Mouse (Mus musculus): Measurements from ENCODE around the gene Fau. TPM values are rescaled to one million over a fixed set of nuclear protein-coding genes. Genes with fewer than 3 reads are reported as not detected.

Fau gene
- total and polyA plus RNA-seq, 3 experiments: 2,413 to 2,967 TPM; not detected in 1

DNA sequence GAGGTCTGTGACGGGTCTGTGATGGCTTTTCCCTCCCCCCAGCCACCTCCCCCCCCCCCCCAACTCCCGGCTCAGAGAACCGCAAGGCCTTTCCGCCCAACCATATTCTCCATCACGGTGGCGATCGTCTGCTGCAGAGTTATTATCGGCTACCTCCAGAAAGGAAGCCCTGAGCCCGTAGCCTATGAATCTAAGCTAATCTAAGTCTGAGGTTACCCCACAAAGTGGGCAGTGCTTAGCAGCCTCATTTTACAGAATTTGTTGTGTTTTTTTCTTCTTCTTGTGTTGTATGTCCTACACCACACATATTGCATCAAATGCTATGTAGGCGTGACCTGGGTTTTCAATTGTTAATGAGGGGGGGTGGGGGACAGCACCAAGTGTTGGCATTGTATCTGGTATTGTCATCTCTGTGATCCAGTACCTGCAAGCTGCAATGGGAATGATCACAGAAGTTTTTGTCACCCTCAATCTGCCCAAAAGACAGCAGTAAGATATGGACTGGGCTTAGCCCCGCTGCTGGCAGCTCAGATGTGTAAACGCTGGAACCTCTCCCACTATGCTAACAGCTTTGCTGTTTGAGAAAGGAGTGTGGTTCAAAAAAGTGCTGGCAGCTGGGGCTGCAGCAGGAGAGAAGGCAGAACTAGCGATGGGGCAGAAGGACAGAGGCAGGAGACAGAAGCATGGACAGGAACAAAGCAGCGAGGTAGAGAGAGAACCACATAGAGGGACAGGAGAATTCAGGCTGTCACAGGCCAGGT, 26.9 kb upstream of the Fau start:
- Histone ChIP-seq H3K36me3 (ENCODE audit: control insufficient read depth in 1 of 2, insufficient read depth in 2 of 2, low read length in 2 of 2) (peaks cover 0 to 4% of the 10 kb centered on the region in 2 experiments; a peak in 1 of 4 replicates), H3K9me3 (replicated peaks; ENCODE audit: insufficient read depth, low read length) (no peaks in the 10 kb centered on the region), H3K27ac (ENCODE audit: control insufficient read depth, low read depth, low read length) (no peak overlapping the region), H3K4me3 (ENCODE audit: control insufficient read depth in 1 of 2, insufficient read depth in 1 of 2, low read depth in 2 of 2, low read length in 2 of 2) (no peak overlapping the region), H3K27me3 (ENCODE audit: control insufficient read depth in 1 of 2, insufficient read depth in 2 of 2, low read length in 2 of 2) (peaks cover 2% of the 10 kb centered on the region in 2 experiments; a peak in 2 of 4 replicates), H3K4me1 (ENCODE audit: control insufficient read depth in 1 of 2, insufficient read depth in 2 of 2, low read length in 2 of 2) (peaks cover 0 to 10% of the 10 kb centered on the region in 2 experiments; a peak in 3 of 4 replicates), H3K79me2 (ENCODE audit: control insufficient read depth, insufficient read depth, low read length, poor library complexity) (no peaks in the 10 kb centered on the region), H3K9ac (ENCODE audit: control insufficient read depth, low read depth, low read length, poor library complexity, severe bottlenecking) (no peak overlapping the region)
- peak; percentile 40 for DNase-seq (ENCODE audit: low read depth, low spot score)
- TF ChIP-seq USF2 (IDR thresholded peaks at IDR 0.05; ENCODE audit: borderline replicate concordance in 1 of 2, insufficient read depth in 1 of 2, low read depth in 1 of 2, low read length in 2 of 2) (no peak), ZMIZ1 (IDR thresholded peaks at IDR 0.05; ENCODE audit: low read depth, low read length) (no peak), TCF12 (IDR thresholded peaks at IDR 0.05; ENCODE audit: low read depth, low read length) (peak; percentile 25; the same call in 1 of the 2 replicates), UBTF (IDR thresholded peaks at IDR 0.05; ENCODE audit: borderline replicate concordance, insufficient read depth, low read depth, low read length) (no peak), ZNF384 (IDR thresholded peaks at IDR 0.05; ENCODE audit: low read depth, low read length) (0 out of 2 replicates have a peak, but pooled peaks have one; percentile 9), RCOR1 (IDR thresholded peaks at IDR 0.05; ENCODE audit: low read depth, low read length) (peak; percentile 86), EP300 (IDR thresholded peaks at IDR 0.05; ENCODE audit: low read depth in 1 of 2, low read length in 2 of 2) (peak in 1 of 2 experiments; percentile 56; a peak in 2 of 4 replicates), HCFC1 (IDR thresholded peaks at IDR 0.05; ENCODE audit: low read depth, low read length) (no peak), MYC (IDR thresholded peaks at IDR 0.05; ENCODE audit: low read depth, low read length) (no peak), MEF2A (IDR thresholded peaks at IDR 0.05; ENCODE audit: extremely low read depth, insufficient replicate concordance, low read depth, low read length, poor library complexity, severe bottlenecking) (no peak), NRF1 (IDR thresholded peaks at IDR 0.05; ENCODE audit: insufficient read depth, low read depth, low read length, poor library complexity, severe bottlenecking) (no peak), SIN3A (IDR thresholded peaks at IDR 0.05; ENCODE audit: low read length) (no peak)

DNA sequence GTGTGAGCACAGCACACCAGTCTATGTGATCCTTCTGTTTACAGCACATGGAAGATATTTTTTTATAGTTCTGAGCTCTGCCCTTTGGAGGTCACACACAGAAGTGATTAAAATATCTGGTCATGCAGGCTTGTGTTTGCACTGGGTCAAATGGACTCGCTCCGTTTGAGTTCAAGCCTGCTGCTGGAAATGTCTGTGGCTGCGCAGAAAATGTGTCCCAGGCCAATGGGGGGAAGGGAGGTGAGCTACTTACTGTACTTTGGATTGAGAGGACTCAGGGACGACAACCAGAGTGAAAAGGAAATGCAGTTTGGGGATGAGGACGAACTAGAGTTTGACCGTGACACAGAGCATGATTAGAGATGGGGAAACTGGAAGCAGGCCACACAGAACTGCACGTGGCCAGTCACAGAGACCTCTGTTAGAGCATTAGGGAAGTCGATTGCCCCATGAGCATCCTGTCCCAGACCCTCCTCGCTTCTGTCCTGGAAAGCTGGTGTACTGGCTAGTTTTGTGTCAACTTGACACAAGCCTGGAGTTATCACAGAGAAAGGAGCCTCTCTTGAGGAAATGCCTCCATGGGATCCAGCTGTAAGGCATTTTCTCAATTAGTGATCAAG, 21.6 kb upstream of the Fau start:
- Histone ChIP-seq H3K4me3 (ENCODE audit: control insufficient read depth in 1 of 2, insufficient read depth in 1 of 2, low read depth in 2 of 2, low read length in 2 of 2) (no peak overlapping the region), H3K4me1 (ENCODE audit: control insufficient read depth in 1 of 2, insufficient read depth in 2 of 2, low read length in 2 of 2) (peaks cover 0 to 3% of the 10 kb centered on the region in 2 experiments; a peak in 3 of 4 replicates), H3K27me3 (ENCODE audit: control insufficient read depth in 1 of 2, insufficient read depth in 2 of 2, low read length in 2 of 2) (no peaks in the 10 kb centered on the region; a peak in 1 of 4 replicates), H3K36me3 (ENCODE audit: control insufficient read depth in 1 of 2, insufficient read depth in 2 of 2, low read length in 2 of 2) (peaks cover 0 to 3% of the 10 kb centered on the region in 2 experiments; a peak in 2 of 4 replicates), H3K9ac (ENCODE audit: control insufficient read depth, low read depth, low read length, poor library complexity, severe bottlenecking) (no peak overlapping the region), H3K79me2 (ENCODE audit: control insufficient read depth, insufficient read depth, low read length, poor library complexity) (no peaks in the 10 kb centered on the region), H3K27ac (ENCODE audit: control insufficient read depth, low read depth, low read length) (no peak overlapping the region), H3K9me3 (replicated peaks; ENCODE audit: insufficient read depth, low read length) (no peaks in the 10 kb centered on the region)
- TF ChIP-seq ZMIZ1 (IDR thresholded peaks at IDR 0.05; ENCODE audit: low read depth, low read length): no peak
- TF ChIP-seq GABPA (IDR thresholded peaks at IDR 0.05; ENCODE audit: low read depth, low read length): no peak
- no peak for TF ChIP-seq CHD1 (IDR thresholded peaks at IDR 0.05; ENCODE audit: low read depth, low read length)
- TF ChIP-seq POLR2A (IDR thresholded peaks at IDR 0.05; ENCODE audit: control insufficient read depth in 1 of 2, insufficient read depth in 1 of 2, low read depth in 1 of 2, low read length in 2 of 2, poor library complexity in 1 of 2): no peak
- TF ChIP-seq GATA1 (IDR thresholded peaks at IDR 0.05; ENCODE audit: low read depth, low read length): no peak
- no peak for TF ChIP-seq TCF12 (IDR thresholded peaks at IDR 0.05; ENCODE audit: low read depth, low read length)
- TF ChIP-seq USF1 (IDR thresholded peaks at IDR 0.05; ENCODE audit: low read depth, low read length): no peak
- TF ChIP-seq CTCF (IDR thresholded peaks at IDR 0.05 in 2 of 3, conservative IDR thresholded peaks at IDR 0.05 in 1 of 3; ENCODE audit: control insufficient read depth in 1 of 3, insufficient read depth in 1 of 3, low read depth in 2 of 3, low read length in 3 of 3, poor library complexity in 1 of 3, severe bottlenecking in 1 of 3): no peak
- TF ChIP-seq MAZ (IDR thresholded peaks at IDR 0.05; ENCODE audit: low read depth, low read length): no peak
- TF ChIP-seq USF2 (IDR thresholded peaks at IDR 0.05; ENCODE audit: borderline replicate concordance in 1 of 2, insufficient read depth in 1 of 2, low read depth in 1 of 2, low read length in 2 of 2): no peak
- TF ChIP-seq SMC3 (IDR thresholded peaks at IDR 0.05; ENCODE audit: low read depth, low read length): no peak
- TF ChIP-seq MAX (IDR thresholded peaks at IDR 0.05; ENCODE audit: low read length): no peak
- no peak for TF ChIP-seq KAT2A (conservative IDR thresholded peaks at IDR 0.05; ENCODE audit: low read depth, low read length)
- no peak for TF ChIP-seq RCOR1 (IDR thresholded peaks at IDR 0.05; ENCODE audit: low read depth, low read length)
- TF ChIP-seq ELF1 (IDR thresholded peaks at IDR 0.05; ENCODE audit: low read depth, low read length): no peak
- no peak for TF ChIP-seq UBTF (IDR thresholded peaks at IDR 0.05; ENCODE audit: borderline replicate concordance, insufficient read depth, low read depth, low read length)
- no peak for TF ChIP-seq ZKSCAN1 (IDR thresholded peaks at IDR 0.05; ENCODE audit: low read depth, low read length)
- no peak for TF ChIP-seq POLR2AphosphoS5 (IDR thresholded peaks at IDR 0.05; ENCODE audit: borderline replicate concordance, low read depth, low read length)
- no peak for TF ChIP-seq MEF2A (IDR thresholded peaks at IDR 0.05; ENCODE audit: extremely low read depth, insufficient replicate concordance, low read depth, low read length, poor library complexity, severe bottlenecking)
- DNase-seq (ENCODE audit: low read depth, low spot score): no peak
